Mouse (Mus musculus) kidney, embryonic 16.5 days (tissue): ENCODE data around the gene Srgap2. TPM values are rescaled to one million over a fixed set of nuclear protein-coding genes. Genes with fewer than 3 reads are reported as not detected.

ENCODE experiments used
- ATAC-seq: fragments of 200-750 bp; cut with Nextera tagmentation; 2 replicates; pipeline ENCODE4 v1.8.0; 2017; ENCODE audit warnings: moderate TSS enrichment; ENCODE audit not compliant: low FRiP score, low TSS enrichment
- H3K27ac ChIP-seq: fragments of 300-500 bp; sonication (generic); 2 replicates; pipeline ENCODE4 v1.5.1; 2014; ENCODE audit warnings: low read length
- H3K27me3 ChIP-seq: fragments of 300-500 bp; sonication (generic); 2 replicates; pipeline ENCODE4 v1.6.1; 2014; ENCODE audit warnings: low read length, control low read depth, mixed read lengths; ENCODE audit not compliant: insufficient read depth
- H3K36me3 ChIP-seq: fragments of 300-500 bp; sonication (generic); 2 replicates; pipeline ENCODE4 v1.6.1; 2014; ENCODE audit warnings: low read length, control low read depth, mixed read lengths; ENCODE audit not compliant: insufficient read depth
- H3K4me1 ChIP-seq: fragments of 300-500 bp; sonication (generic); 2 replicates; pipeline ENCODE4 v1.6.1; 2014; ENCODE audit warnings: low read length, control low read depth, mixed read lengths; ENCODE audit not compliant: insufficient read depth
- H3K4me2 ChIP-seq: fragments of 300-500 bp; sonication (generic); replicated peaks from 2 replicates; pipeline ENCODE4 v1.6.1; 2014; ENCODE audit warnings: low read depth, low read length
- H3K4me3 ChIP-seq: fragments of 300-500 bp; sonication (generic); 2 replicates; pipeline ENCODE4 v1.5.1; 2014; ENCODE audit warnings: mild to moderate bottlenecking, low read length
- H3K9ac ChIP-seq: fragments of 300-500 bp; sonication (generic); replicated peaks from 2 replicates; pipeline ENCODE4 v1.6.1; 2014; ENCODE audit warnings: low read length
- H3K9me3 ChIP-seq: fragments of 300-500 bp; sonication (generic); 2 replicates; pipeline ENCODE4 v1.6.1; 2016; ENCODE audit warnings: low read length, control low read depth
- WGBS: fragments of 180-500 bp; shearing (Covaris S2); extraction: QIAGEN DNeasy Blood & Tissue Kit; methylation state at CpG from one replicate; pipeline ENCODE4 v1.1.7; 2014; 5-methylcytosine and 5-hydroxymethylcytosine counted together
- polyA plus RNA-seq: library from polyadenylated mRNA; unstranded; fragments of >200 nt; fragmentation: Nextera tagmentation; extraction: Ambion mirVana; gene quantifications from 2 replicates; pipeline ENCODE4 v1.2.1, GENCODE M21; 2015

The Srgap2 gene
- polyA plus RNA-seq, 1 experiment from 2014 or later: 11.5 TPM

- Histone ChIP-seq H3K9me3 (no peaks in the 10 kb centered on the region), H3K27me3 (no peaks in the 10 kb centered on the region), H3K36me3 (no peaks in the 10 kb centered on the region), H3K27ac (no peak overlapping the region), H3K4me3 (no peak overlapping the region), H3K4me1 (peaks cover 8% of the 10 kb centered on the region), H3K4me2 (no peak overlapping the region), H3K9ac (no peak overlapping the region)
- WGBS: 67% methylated on average over 2 of the region's 2 CpGs
- no peak for ATAC-seq
Observed at GRCm38 (mm10) chr1:131454386-131454785, 72.8 kb downstream of the Srgap2 start.

GRCm38 (mm10) chr1:131453335-131453734, 73.8 kb downstream of the Srgap2 start:
- Histone ChIP-seq H3K9me3 (no peaks in the 10 kb centered on the region), H3K27ac (no peak overlapping the region), H3K4me1 (peaks cover 8% of the 10 kb centered on the region), H3K27me3 (no peaks in the 10 kb centered on the region), H3K9ac (no peak overlapping the region), H3K4me3 (no peak overlapping the region), H3K36me3 (no peaks in the 10 kb centered on the region), H3K4me2 (no peak overlapping the region)
- no peak for ATAC-seq
- WGBS: 6% methylated on average over 1 of the region's 1 CpGs

GRCm38 (mm10) chr1:131448373-131448772, 78.8 kb downstream of the Srgap2 start:
- no peak for ATAC-seq
- no peaks in the 10 kb centered on the region for H3K36me3 ChIP-seq
- H3K27me3 ChIP-seq: no peaks in the 10 kb centered on the region
- 79% methylated on average over 5 of the region's 5 CpGs for WGBS
- H3K4me3 ChIP-seq: no peak overlapping the region
- no peaks in the 10 kb centered on the region; the same call in none of the 2 replicates for H3K4me1 ChIP-seq
- H3K9me3 ChIP-seq: no peaks in the 10 kb centered on the region
- H3K27ac ChIP-seq: no peak overlapping the region
- H3K4me2 ChIP-seq: no peak overlapping the region
- H3K9ac ChIP-seq: no peak overlapping the region

- ATAC-seq: no peak
- WGBS: 91% methylated on average over 3 of the region's 3 CpGs
Observed at GRCm38 (mm10) chr1:131447333-131447732, 79.8 kb downstream of the Srgap2 start.

GRCm38 (mm10) chr1:131446577-131446976, 80.6 kb downstream of the Srgap2 start:
- H3K9ac ChIP-seq: no peak overlapping the region
- no peaks in the 10 kb centered on the region for H3K4me1 ChIP-seq
- no peak overlapping the region for H3K27ac ChIP-seq
- no peaks in the 10 kb centered on the region for H3K36me3 ChIP-seq
- 95% methylated on average over 4 of the region's 4 CpGs for WGBS
- no peak overlapping the region for H3K4me2 ChIP-seq
- H3K27me3 ChIP-seq: no peaks in the 10 kb centered on the region
- no peak overlapping the region for H3K4me3 ChIP-seq
- H3K9me3 ChIP-seq: no peaks in the 10 kb centered on the region
- ATAC-seq: no peak

More at GRCm38 (mm10) chr1:131447333-131447732, 79.8 kb downstream of the Srgap2 start:
- no peaks in the 10 kb centered on the region for H3K36me3 ChIP-seq
- H3K9me3 ChIP-seq: no peaks in the 10 kb centered on the region
- H3K4me1 ChIP-seq: no peaks in the 10 kb centered on the region
- no peaks in the 10 kb centered on the region for H3K27me3 ChIP-seq
- no peak overlapping the region for H3K27ac ChIP-seq
- no peak overlapping the region for H3K4me3 ChIP-seq
- H3K4me2 ChIP-seq: no peak overlapping the region
- no peak overlapping the region for H3K9ac ChIP-seq

- no peaks in the 10 kb centered on the region for H3K27me3 ChIP-seq
- H3K27ac ChIP-seq: no peak overlapping the region
- H3K4me3 ChIP-seq: no peak overlapping the region
- 0 out of 2 replicates have a peak, but pooled peaks cover 3% of the 10 kb centered on the region for H3K36me3 ChIP-seq
- H3K9ac ChIP-seq: no peak overlapping the region
- H3K4me2 ChIP-seq: no peak overlapping the region
- no peak for ATAC-seq
- 0 out of 2 replicates have a peak, but pooled peaks cover 9% of the 10 kb centered on the region for H3K4me1 ChIP-seq
- H3K9me3 ChIP-seq: no peaks in the 10 kb centered on the region
- 83% methylated on average over 11 of the region's 11 CpGs for WGBS
Observed at GRCm38 (mm10) chr1:131438556-131438955, 88.6 kb downstream of the Srgap2 start.

GRCm38 (mm10) chr1:131437975-131438374, 89.2 kb downstream of the Srgap2 start:
- no peak overlapping the region for H3K27ac ChIP-seq
- no peak overlapping the region for H3K9ac ChIP-seq
- H3K4me1 ChIP-seq: 0 out of 2 replicates have a peak, but pooled peaks cover 9% of the 10 kb centered on the region
- H3K4me3 ChIP-seq: no peak overlapping the region
- no peaks in the 10 kb centered on the region for H3K9me3 ChIP-seq
- no peak overlapping the region for H3K4me2 ChIP-seq
- H3K27me3 ChIP-seq: no peaks in the 10 kb centered on the region
- no peak for ATAC-seq
- 0 out of 2 replicates have a peak, but pooled peaks cover 3% of the 10 kb centered on the region for H3K36me3 ChIP-seq

- Histone ChIP-seq H3K36me3 (0 out of 2 replicates have a peak, but pooled peaks cover 3% of the 10 kb centered on the region), H3K4me3 (no peak overlapping the region), H3K4me1 (peaks cover 13% of the 10 kb centered on the region; the same call in 1 of the 2 replicates), H3K9me3 (no peaks in the 10 kb centered on the region), H3K9ac (no peak overlapping the region), H3K27ac (no peak overlapping the region), H3K27me3 (no peaks in the 10 kb centered on the region), H3K4me2 (no peak overlapping the region)
- 81% methylated on average over 7 of the region's 7 CpGs for WGBS
- no peak for ATAC-seq
Observed at GRCm38 (mm10) chr1:131436609-131437008, 90.5 kb downstream of the Srgap2 start.

- no peaks in the 10 kb centered on the region for H3K9me3 ChIP-seq
- peaks cover 25% of the 10 kb centered on the region for H3K4me1 ChIP-seq
- 0 out of 2 replicates have a peak overlapping the region, but pooled peaks have one; percentile 35 for H3K27ac ChIP-seq
- no peaks in the 10 kb centered on the region for H3K27me3 ChIP-seq
- no peak overlapping the region for H3K4me2 ChIP-seq
- 50% methylated on average over 5 of the region's 5 CpGs for WGBS
- H3K36me3 ChIP-seq: 0 out of 2 replicates have a peak, but pooled peaks cover 3% of the 10 kb centered on the region
- H3K4me3 ChIP-seq: no peak overlapping the region
- no peak overlapping the region for H3K9ac ChIP-seq
- ATAC-seq: peak; percentile 80
Observed at GRCm38 (mm10) chr1:131431456-131432246, 95.5 kb downstream of the Srgap2 start.
